Mouse (Mus musculus): ENCODE measurements around the gene Rabgap1l.

Gene Rabgap1l

GRCm38 (mm10) chr1:160312658-160313057 is 480.4 kb downstream of the Rabgap1l start:
- no peak for DNase-seq (ENCODE audit: low spot score)

- no peak for DNase-seq (ENCODE audit: low spot score)
These were observed 481.1 kb downstream of the Rabgap1l start for GRCm38 (mm10) chr1:160311861-160312260.

- DNase-seq (ENCODE audit: low spot score): no peak
These were observed 483.1 kb downstream of the Rabgap1l start for GRCm38 (mm10) chr1:160309951-160310350.

- no peak for DNase-seq (ENCODE audit: low spot score)
These were observed 484.0 kb downstream of the Rabgap1l start for GRCm38 (mm10) chr1:160308996-160309395.

GRCm38 (mm10) chr1:160308498-160308897 is 484.5 kb downstream of the Rabgap1l start:
- no peak for DNase-seq (ENCODE audit: low spot score)

GRCm38 (mm10) chr1:160306866-160307616 is 486.0 kb downstream of the Rabgap1l start:
- no peak for DNase-seq (ENCODE audit: low spot score)

GRCm38 (mm10) chr1:160306336-160306735 is 486.7 kb downstream of the Rabgap1l start:
- no peak for DNase-seq (ENCODE audit: low spot score)

- DNase-seq (ENCODE audit: low spot score): no peak
These were observed 487.2 kb downstream of the Rabgap1l start for GRCm38 (mm10) chr1:160305826-160306225.

GRCm38 (mm10) chr1:160304969-160305498 is 488.0 kb downstream of the Rabgap1l start:
- no peak for DNase-seq (ENCODE audit: low spot score)

DNA sequence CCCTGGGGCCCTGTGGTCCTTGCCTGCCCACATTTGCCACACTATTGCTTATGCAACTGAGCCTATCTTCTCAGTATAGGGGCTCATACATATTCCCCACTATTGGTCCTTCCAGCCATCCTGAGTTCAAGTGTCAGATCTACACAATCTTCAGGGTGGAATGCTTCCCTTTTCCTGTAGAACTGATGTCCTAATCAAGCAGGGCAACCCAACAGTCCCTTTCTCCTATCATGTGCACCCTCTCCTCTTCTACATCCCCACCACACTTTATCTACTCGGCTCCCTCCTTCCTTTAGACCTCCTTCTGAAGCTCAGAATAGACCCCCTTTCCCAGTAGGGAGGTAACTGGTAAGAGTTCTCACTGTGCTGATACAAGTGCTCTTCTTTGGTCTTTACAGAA is 490.7 kb downstream of the Rabgap1l start:
- DNase-seq (ENCODE audit: low spot score): no peak

- no peak for DNase-seq (ENCODE audit: low spot score)
These were observed 491.9 kb downstream of the Rabgap1l start for GRCm38 (mm10) chr1:160301156-160301555.

- no peak for DNase-seq (ENCODE audit: low spot score)
These were observed 492.3 kb downstream of the Rabgap1l start for GRCm38 (mm10) chr1:160300704-160301103.

GRCm38 (mm10) chr1:160299979-160300378 is 493.0 kb downstream of the Rabgap1l start:
- DNase-seq (ENCODE audit: low spot score): no peak

DNA sequence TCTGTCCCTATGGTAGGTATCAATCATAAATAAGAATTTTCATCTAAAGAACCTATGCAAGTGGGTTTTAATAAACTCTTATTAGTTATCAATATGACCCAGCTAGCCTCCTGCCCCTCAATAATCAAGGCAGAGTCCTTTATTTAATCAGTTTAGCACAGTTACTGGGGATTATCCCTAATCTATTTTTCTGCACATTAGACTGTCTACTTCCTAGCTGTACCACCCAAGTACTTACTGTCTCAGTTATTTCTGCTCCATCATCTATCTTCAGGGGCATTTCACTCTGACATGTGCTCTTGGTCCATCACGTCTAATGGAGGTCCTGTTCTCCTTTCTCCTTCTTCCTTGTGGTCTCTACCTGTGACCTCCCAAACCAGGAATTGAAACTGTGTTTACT is 494.1 kb downstream of the Rabgap1l start:
- no peak for DNase-seq (ENCODE audit: low spot score)

DNA sequence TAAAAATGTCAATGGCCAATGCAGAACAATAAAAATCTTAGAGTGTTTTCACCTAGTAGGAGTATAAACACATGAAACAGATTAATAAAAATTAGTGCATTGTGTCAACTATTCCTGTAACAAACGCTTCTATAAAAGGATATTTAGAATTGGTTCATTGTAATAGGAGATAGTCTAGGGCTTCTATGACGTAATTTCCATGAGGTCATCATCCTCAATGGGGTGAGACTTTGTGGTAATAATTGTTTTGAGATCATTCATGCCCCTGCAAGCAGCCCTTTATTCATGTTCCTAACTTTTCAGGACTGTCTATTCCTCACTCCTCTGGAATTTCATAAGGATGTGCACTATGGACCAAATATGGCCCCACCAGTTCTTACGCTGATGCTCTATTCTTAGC is 495.3 kb downstream of the Rabgap1l start:
- no peak for DNase-seq (ENCODE audit: low spot score)

- DNase-seq (ENCODE audit: low spot score): no peak
These were observed 497.7 kb downstream of the Rabgap1l start for GRCm38 (mm10) chr1:160295323-160295722.

DNA sequence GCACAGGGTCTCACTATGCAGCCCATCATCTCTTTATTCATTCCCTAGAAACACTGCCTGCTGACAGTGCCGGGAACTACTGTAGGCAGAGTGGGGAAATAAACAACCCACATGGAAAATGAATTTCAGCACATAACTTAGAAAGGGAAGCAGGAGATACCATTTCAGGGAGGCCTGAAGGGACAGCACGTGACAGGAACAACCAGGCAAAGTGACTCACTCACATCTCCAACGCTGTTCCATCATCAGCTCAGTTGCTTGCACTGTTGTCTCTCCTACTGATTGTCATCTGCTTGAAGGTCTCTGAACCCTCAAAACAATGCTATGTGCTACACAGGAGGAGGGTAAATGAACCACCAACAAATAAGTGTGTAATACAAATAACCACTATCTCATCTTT is 499.5 kb downstream of the Rabgap1l start:
- no peak for DNase-seq (ENCODE audit: low spot score)

- DNase-seq (ENCODE audit: low spot score): no peak
These were observed 501.0 kb downstream of the Rabgap1l start for GRCm38 (mm10) chr1:160292058-160292457.

DNA sequence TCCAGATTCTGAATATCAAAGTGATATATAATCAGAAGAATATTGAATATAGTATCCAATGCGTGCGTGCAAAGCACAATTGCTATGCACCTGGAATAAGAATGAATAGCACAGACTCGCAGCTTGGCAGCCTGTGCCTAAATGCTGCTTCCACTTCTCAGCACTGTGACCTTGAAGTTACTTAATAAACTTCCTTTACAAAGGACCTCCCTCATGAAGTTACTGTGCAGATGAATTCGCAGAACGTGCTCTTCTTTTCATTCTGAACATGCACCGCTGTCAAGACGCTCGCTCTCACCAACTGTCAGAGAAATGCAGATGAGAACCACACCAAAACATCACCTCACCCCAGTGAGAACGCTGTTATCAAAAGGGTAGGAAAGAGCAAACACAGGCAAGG is 502.8 kb downstream of the Rabgap1l start:
- no peak for DNase-seq (ENCODE audit: low spot score)

DNA sequence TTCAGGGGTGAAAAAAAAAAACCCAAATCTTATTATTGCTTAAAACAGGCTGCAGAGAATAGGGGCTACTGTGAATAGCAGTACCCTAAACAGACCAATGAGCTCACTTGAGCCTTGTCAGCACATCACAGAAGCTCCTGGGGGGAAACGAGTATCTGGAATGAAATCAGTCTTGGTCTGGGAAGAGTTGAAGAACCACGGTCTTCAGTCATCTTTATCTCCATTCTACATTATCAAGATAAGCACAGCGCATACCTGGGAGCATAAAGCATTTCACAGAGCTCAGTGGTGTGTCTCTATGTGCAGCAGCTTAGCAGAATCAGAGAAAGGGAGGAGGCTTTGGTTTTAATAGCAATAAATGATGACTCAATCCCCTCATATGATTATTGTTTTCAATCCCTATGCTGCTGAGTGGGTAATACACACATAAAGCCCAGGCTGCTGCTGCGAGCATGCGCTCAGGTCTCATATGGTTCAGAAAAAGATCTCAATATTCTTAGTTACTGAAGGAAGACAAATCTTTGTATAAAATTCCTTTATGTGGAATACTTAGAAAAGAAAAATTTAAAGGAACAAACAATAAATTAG is 505.9 kb downstream of the Rabgap1l start:
- DNase-seq (ENCODE audit: low spot score): no peak

GRCm38 (mm10) chr1:160286400-160287057 is 506.5 kb downstream of the Rabgap1l start:
- DNase-seq (ENCODE audit: low spot score): no peak

DNA sequence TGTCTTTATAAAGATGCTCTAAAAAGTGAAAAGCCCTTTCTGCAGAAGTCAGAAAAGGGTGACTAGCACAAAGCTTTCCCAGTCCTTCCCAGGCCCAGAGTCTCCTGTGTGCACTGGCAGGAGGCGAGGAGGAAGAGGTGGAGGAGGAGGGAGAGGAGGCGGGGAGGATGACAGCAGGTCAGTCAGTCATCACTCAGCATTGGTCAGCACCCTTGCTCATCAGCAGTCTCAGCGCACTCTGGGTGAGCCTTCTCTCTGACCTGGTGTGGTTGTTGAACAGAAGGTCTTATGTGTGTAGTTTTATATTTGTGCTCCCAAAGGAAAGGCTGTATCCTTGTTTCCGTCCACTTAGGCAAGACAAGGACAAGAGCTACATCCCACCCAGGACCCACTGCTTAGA is 508.8 kb downstream of the Rabgap1l start:
- DNase-seq (ENCODE audit: low spot score): no peak
